Mouse (Mus musculus): ENCODE measurements around the gene Dnm1.

- no peak for TF ChIP-seq EP300 (IDR thresholded peaks at IDR 0.05)
- no peak for TF ChIP-seq CTCF (IDR thresholded peaks at IDR 0.05)
Observed at GRCm38 (mm10) chr2:32374191-32374590, 21.1 kb upstream of the Dnm1 start.

All from lung, postnatal 0 days (tissue).